Mouse (Mus musculus) gastrocnemius, postnatal 4 days (tissue): ENCODE measurements around the gene Cd59b. TPM values are rescaled to one million over a fixed set of nuclear protein-coding genes. Genes with fewer than 3 reads are reported as not detected.

Experiments
- total RNA-seq, 2 experiments: library from RNA; stranded (reverse); gene quantifications; 2 replicates each; pipeline ENCODE4 v1.2.3; 2021

Cd59b gene
- total RNA-seq, 2 experiments from 2014 or later, result 1.4 to 2.9 TPM

Other genes starting within 250 kb of the Cd59b start
- 10 to 100 TPM; 21.2 to 23.2 TPM for gene Lmo2, start 111.9 kb upstream of the Cd59b start, total RNA-seq
- gene Fbxo3, start 42.1 kb upstream of the Cd59b start, total RNA-seq, result 10 to 100 TPM; 41.4 to 47.0 TPM
- not detected for gene 4931422A03Rik, start 41.5 kb upstream of the Cd59b start, total RNA-seq
- gene Gm10912, start 4.0 kb upstream of the Cd59b start, total RNA-seq, result under 1 TPM; 0.16 to 0.17 TPM
- gene Gm10799, start 1.3 kb upstream of the Cd59b start, total RNA-seq, result not detected
- 10 to 100 TPM; 13.3 to 18.3 TPM for gene Cd59a, start 26.0 kb downstream of the Cd59b start, total RNA-seq
- 1 to 10 TPM; 1.3 to 2.6 TPM for gene A930018P22Rik, start 52.9 kb downstream of the Cd59b start, total RNA-seq